Mouse (Mus musculus) right cerebral cortex, postnatal 4 days (tissue): ENCODE measurements at regions not wholly inside any gene's neighbourhood (a gene's known extent, or its start where the extent isn't known, plus 50 kb on each side); places are given as distances from the start of the nearest gene placed in this dataset.

Source experiments
- DNase-seq: peaks from one replicate; pipeline ENCODE4 v3.0.0-alpha.2; 2022

- DNase-seq = peak; percentile 56
Measured at GRCm38 (mm10) chr8:27677143-27678106, 230.0 kb downstream of the Poteg start.

- DNase-seq = peak; percentile 54
Measured at GRCm38 (mm10) chr8:27679164-27679563, 231.7 kb downstream of the Poteg start.

GRCm38 (mm10) chr8:27721988-27722387 lies 274.5 kb downstream of the Poteg start:
- no peak for DNase-seq

- no peak for DNase-seq
Measured at GRCm38 (mm10) chr8:27770296-27770695, 322.8 kb downstream of the Poteg start.

DNA sequence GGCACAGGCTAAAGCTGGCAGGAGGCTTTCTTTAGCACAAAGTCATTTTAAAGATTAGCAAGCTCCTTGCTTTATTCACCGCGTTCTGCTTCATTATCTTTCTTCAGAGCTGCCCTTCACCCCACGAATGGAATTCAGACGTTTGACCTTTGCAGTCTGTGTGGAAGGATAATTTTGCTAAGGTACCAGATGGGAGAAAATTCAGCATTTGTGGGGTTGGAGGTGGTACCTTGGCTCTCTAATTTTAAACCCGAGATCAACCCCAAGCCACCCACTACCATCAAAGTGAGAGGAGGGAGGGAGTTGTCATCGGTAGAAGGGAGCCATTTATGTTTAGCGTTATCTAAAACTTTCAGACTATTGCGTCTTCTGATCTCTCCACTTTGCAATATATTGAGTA lies 323.3 kb downstream of the Poteg start:
- no peak for DNase-seq

DNA sequence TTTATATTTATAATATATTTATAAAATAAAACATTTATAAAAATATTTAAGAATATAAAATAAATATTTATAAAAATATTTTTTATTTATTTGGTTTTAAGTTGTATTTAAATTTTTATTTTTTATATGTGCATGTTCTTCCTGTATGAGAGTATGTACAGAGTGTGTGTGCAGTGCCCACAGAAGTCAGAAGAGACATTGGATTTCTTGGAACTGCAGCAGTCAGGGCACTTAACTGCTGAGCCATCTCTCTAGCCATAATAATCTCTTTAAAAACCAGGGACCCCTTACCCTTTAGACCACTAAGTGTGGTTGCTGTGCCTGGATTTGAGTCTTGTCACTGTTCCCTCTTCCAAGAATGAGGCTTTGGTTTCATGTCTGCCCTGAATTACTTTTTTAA lies 323.8 kb downstream of the Poteg start:
- no peak for DNase-seq

GRCm38 (mm10) chr8:27778982-27779381 lies 331.5 kb downstream of the Poteg start:
- DNase-seq = no peak
